In the genomic region with DNA sequence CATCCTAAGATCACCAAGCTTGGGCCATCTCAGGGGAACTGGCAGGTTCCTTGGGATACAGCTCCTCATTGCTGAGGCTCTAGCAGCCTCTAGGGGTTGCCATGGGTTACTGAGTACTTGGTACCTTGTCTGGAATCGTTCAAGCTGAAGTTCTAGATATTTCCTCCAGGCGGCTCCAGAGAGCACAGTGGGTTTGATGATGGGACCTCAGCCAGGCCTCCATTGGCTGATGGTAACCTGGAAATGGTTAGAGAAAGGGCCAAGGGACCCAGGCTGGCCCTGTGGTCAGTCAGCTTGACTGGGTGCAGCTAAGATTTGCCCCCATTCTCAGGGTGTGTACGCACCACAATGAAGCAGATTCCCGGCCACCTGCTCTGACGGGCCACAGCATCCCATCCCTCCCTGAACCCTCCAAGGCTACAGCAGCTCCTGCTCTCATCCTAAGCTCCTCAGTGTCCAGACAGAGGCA, we compare ENCODE assay signal across 8 mouse cellular contexts.
DNase-seq lines count a peak whose midpoint lies in the region; ATAC-seq and TF ChIP-seq lines count a peak whose summit lies in the region.

No protein-coding gene starts in this region.

- no peak overlapping the region for H3K27ac ChIP-seq in embryonic facial prominence, embryonic 11.5 days (replicated peaks; ENCODE audit: low read depth, low read length)
- no peak overlapping the region for H3K27ac ChIP-seq in heart, adult 2 months
- H3K27ac ChIP-seq in midbrain, embryonic 13.5 days: no peak overlapping the region

- no peak overlapping the region for H3K9ac ChIP-seq in embryonic facial prominence, embryonic 11.5 days (replicated peaks; ENCODE audit: low read length)
- H3K9ac ChIP-seq in heart, adult 2 months (ENCODE audit: low read depth, low read length): no peak overlapping the region
- no peak overlapping the region for H3K9ac ChIP-seq in midbrain, embryonic 13.5 days (replicated peaks)

- no peak overlapping the region for H3K4me3 ChIP-seq in embryonic facial prominence, embryonic 11.5 days (ENCODE audit: low read depth, low read length)
- H3K4me3 ChIP-seq in heart, adult 2 months: no peak overlapping the region
- H3K4me3 ChIP-seq in midbrain, embryonic 13.5 days (replicated peaks): no peak overlapping the region

- no peak for TF ChIP-seq CTCF in heart, adult 2 months (IDR thresholded peaks at IDR 0.05)

- no peak overlapping the region for H3K4me2 ChIP-seq in embryonic facial prominence, embryonic 11.5 days (ENCODE audit: low read depth, low read length)
- H3K4me2 ChIP-seq in midbrain, embryonic 13.5 days (replicated peaks): no peak overlapping the region

- peak; percentile 80 for DNase-seq in 3T3-L1 (ENCODE audit: low read depth, low spot score)
- DNase-seq in adrenal gland, adult 8-10 months: peak; percentile 51
- DNase-seq in embryonic facial prominence, embryonic 11.5 days (ENCODE audit: low spot score): peak; percentile 82
- DNase-seq in heart, adult 2 months: peak; percentile 73 to 76
- DNase-seq in kidney, adult 18-20 months: peak; percentile 79
- DNase-seq in left cerebral cortex, postnatal 4 days: peak; percentile 78
- peak; percentile 52 to 59 for DNase-seq in spleen, postnatal 36 days (ENCODE audit: low spot score in 2 of 2)

- H3K79me2 ChIP-seq in heart, adult 2 months (replicated peaks; ENCODE audit: control insufficient read depth, insufficient read depth, low read length): no peaks in the 10 kb centered on the region

- no peaks in the 10 kb centered on the region for H3K27me3 ChIP-seq in embryonic facial prominence, embryonic 11.5 days (ENCODE audit: control insufficient read depth, insufficient read depth, low read length)
- no peaks in the 10 kb centered on the region for H3K27me3 ChIP-seq in heart, adult 2 months (ENCODE audit: control insufficient read depth, insufficient read depth, low read length)
- no peaks in the 10 kb centered on the region for H3K27me3 ChIP-seq in midbrain, embryonic 13.5 days

- no peaks in the 10 kb centered on the region for H3K36me3 ChIP-seq in embryonic facial prominence, embryonic 11.5 days (replicated peaks; ENCODE audit: control insufficient read depth, insufficient read depth, low read depth, low read length)
- no peaks in the 10 kb centered on the region for H3K36me3 ChIP-seq in heart, adult 2 months (ENCODE audit: control insufficient read depth, insufficient read depth, low read length)
- no peaks in the 10 kb centered on the region for H3K36me3 ChIP-seq in midbrain, embryonic 13.5 days

- ATAC-seq in embryonic facial prominence, embryonic 11.5 days (replicated peaks; ENCODE audit: insufficient number of reproducible peaks, low FRiP score, low TSS enrichment, low read depth): peak; percentile 72; the same call in 1 of the 2 replicates
- peak; percentile 74 for ATAC-seq in midbrain, embryonic 13.5 days

- no peaks in the 10 kb centered on the region for H3K4me1 ChIP-seq in embryonic facial prominence, embryonic 11.5 days (ENCODE audit: control insufficient read depth, insufficient read depth, low read length)
- peaks cover 2% of the 10 kb centered on the region for H3K4me1 ChIP-seq in heart, adult 2 months (ENCODE audit: control insufficient read depth, insufficient read depth, low read length)
- peaks cover 13% of the 10 kb centered on the region for H3K4me1 ChIP-seq in midbrain, embryonic 13.5 days (replicated peaks)

- intact Hi-C loops in heart, adult 2 months (cut with DNase I): loop anchor here (1.0 to 5.0 kb wide), 4 partner anchors 95 to 402 kb away; no protein-coding TSS in a partner anchor
- intact Hi-C loops in left cerebral cortex, postnatal 4 days (cut with DNase I): loop anchor here (5.0 kb wide), 1 partner anchor 402 kb away; no protein-coding TSS in a partner anchor

- TF ChIP-seq POLR2A in heart, adult 2 months (IDR thresholded peaks at IDR 0.05; ENCODE audit: insufficient read depth, low read depth, low read length): no peak

- no peaks in the 10 kb centered on the region for H3K9me3 ChIP-seq in embryonic facial prominence, embryonic 11.5 days (replicated peaks; ENCODE audit: control insufficient read depth, low read length)
- 0 out of 2 replicates have a peak, but pooled peaks cover under 1% of the 10 kb centered on the region for H3K9me3 ChIP-seq in midbrain, embryonic 13.5 days

- peak; percentile 97 for TF ChIP-seq EP300 in heart, adult 2 months (IDR thresholded peaks at IDR 0.05; ENCODE audit: insufficient read depth, low read depth, low read length)

- WGBS in embryonic facial prominence, embryonic 11.5 days: 54% methylated on average over 5 of the region's 5 CpGs
- WGBS in heart, adult 2 months: 61% methylated on average over 5 of the region's 5 CpGs
- WGBS in midbrain, embryonic 13.5 days: 54% methylated on average over 5 of the region's 5 CpGs
